Mouse (Mus musculus): ENCODE measurements at regions not wholly inside any gene's neighbourhood (a gene's known extent, or its start where the extent isn't known, plus 50 kb on each side); places are given as distances from the start of the nearest gene placed in this dataset.

DNA sequence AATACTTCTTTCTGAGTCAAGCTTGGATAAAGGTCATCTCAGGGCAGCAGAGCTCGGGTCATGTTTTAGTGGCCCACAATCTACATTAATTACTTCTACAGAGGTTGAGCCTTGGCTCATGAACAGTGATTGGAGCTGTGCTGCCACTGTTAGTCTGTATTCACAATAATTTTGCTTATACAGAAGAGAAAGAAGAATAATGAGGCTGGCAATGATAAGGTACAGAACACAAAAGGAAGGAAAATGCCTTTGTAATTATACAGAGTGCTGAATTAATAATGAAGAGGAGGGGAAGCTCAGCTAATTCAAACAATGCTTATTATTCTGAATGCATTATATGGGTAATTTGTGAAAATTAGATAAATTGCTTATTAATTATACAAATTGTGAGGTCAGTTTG, 573.9 kb upstream of the Cblb start:
- ATAC-seq (replicated peaks; ENCODE audit: low FRiP score), result no peak
- Histone ChIP-seq H3K4me2 (no peak overlapping the region), H3K4me1 (no peaks in the 10 kb centered on the region), H3K9ac (no peak overlapping the region), H3K27me3 (no peaks in the 10 kb centered on the region), H3K27ac (no peak overlapping the region), H3K36me3 (no peaks in the 10 kb centered on the region), H3K4me3 (replicated peaks) (no peak overlapping the region), H3K9me3 (replicated peaks) (no peaks in the 10 kb centered on the region)
- WGBS, result 32% methylated on average over 1 of the region's 1 CpGs

DNA sequence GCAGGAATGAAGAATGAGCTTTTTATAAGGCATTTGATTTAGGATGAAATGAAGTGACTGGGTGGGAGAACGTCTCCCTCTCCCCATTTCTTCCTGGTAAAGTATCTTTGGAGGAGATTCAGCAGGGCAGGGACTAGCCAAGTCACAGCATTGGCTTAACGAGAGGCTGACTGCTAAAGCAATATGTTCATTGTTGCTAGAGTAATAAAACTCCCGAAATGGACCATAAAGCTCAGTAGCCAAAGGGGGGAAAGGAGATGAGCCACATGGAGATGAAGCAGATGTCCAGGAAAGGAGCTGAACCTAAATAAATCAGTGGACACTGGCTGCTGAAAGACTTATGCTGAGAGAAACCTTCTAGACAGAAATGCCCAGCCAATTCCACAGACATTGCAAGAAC, 555.3 kb upstream of the Cblb start:
- 14% methylated on average over 3 of the region's 3 CpGs for WGBS
- H3K4me3 ChIP-seq (replicated peaks), result no peak overlapping the region

DNA sequence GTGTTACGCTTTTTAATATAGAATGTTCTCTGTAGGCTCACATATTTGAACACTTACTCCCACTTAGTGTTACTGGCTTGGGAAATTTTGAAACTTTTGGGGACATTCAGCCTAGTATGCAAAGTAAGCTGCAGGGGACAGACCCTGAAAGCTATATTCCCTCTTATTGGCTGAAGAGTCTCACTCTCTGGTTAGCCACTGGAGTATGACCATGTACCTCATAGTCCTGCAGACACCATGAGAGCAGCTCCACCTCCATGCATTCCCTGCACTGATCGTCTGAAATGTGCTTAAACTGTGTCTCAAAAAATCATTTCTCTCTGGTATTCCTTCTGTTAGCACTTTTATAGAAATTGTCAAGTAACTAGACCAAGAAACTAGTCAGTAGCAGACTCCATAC, 534.9 kb upstream of the Cblb start:
- Histone ChIP-seq H3K9me3 (replicated peaks) (no peaks in the 10 kb centered on the region), H3K27ac (no peak overlapping the region), H3K4me1 (no peaks in the 10 kb centered on the region), H3K4me3 (replicated peaks) (no peak overlapping the region), H3K36me3 (no peaks in the 10 kb centered on the region), H3K9ac (no peak overlapping the region), H3K27me3 (no peaks in the 10 kb centered on the region), H3K4me2 (no peak overlapping the region)
- no peak for ATAC-seq (replicated peaks; ENCODE audit: low FRiP score)
- 80% methylated on average over 2 of the region's 2 CpGs for WGBS

More for the DNA sequence above, 555.3 kb upstream of the Cblb start:
- Histone ChIP-seq H3K4me2 (no peak overlapping the region), H3K9me3 (replicated peaks) (no peaks in the 10 kb centered on the region), H3K27ac (no peak overlapping the region), H3K27me3 (no peaks in the 10 kb centered on the region), H3K9ac (no peak overlapping the region), H3K36me3 (no peaks in the 10 kb centered on the region), H3K4me1 (no peaks in the 10 kb centered on the region)
- peak; percentile 91 for ATAC-seq (replicated peaks; ENCODE audit: low FRiP score)

DNA sequence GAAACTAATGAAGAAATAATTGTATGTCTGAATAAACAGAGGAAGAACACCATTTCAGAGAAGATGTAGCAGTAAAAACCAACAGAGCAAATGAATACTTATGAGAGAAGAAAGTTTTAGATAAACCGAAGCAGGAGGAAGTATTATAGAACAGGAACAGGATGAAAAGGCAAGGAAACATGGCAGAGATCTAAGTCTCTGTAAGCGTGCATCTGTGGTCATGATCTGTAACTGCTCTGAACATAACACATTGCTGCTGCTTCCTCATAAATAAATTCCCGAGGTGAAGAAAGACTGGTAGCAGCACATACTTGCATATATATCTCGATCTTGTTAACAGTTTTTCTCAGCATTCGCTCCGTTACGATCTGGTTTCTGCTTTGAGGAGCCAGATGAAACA, 533.2 kb upstream of the Cblb start:
- Histone ChIP-seq H3K4me2 (no peak overlapping the region), H3K9me3 (replicated peaks) (no peaks in the 10 kb centered on the region), H3K27me3 (no peaks in the 10 kb centered on the region), H3K4me1 (no peaks in the 10 kb centered on the region), H3K4me3 (replicated peaks) (no peak overlapping the region), H3K36me3 (no peaks in the 10 kb centered on the region), H3K9ac (no peak overlapping the region), H3K27ac (no peak overlapping the region)
- 83% methylated on average over 7 of the region's 7 CpGs for WGBS
- ATAC-seq (replicated peaks; ENCODE audit: low FRiP score), result no peak

DNA sequence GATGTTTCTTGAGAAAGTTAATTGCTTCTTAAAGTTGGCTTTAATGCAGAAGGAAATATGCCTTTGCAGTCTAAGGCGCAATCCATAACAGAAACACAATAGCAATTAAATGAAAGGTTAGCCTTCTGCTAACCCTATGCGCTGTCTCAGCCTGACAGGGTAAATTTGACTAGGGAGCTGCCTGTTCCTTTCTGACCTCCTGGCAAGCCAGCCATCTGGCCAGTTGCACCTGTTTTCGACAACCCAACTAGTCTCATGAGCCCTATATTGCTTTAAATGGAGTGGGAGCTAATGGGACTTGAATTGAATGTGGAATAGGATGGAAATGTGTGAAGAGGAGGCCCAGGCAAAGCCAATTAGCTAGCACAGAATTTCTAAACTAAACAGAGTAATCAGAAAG, 513.9 kb upstream of the Cblb start:
- Histone ChIP-seq H3K4me1 (no peaks in the 10 kb centered on the region), H3K27me3 (no peaks in the 10 kb centered on the region), H3K36me3 (no peaks in the 10 kb centered on the region), H3K4me2 (no peak overlapping the region), H3K9ac (no peak overlapping the region), H3K4me3 (replicated peaks) (no peak overlapping the region), H3K27ac (no peak overlapping the region), H3K9me3 (replicated peaks) (no peaks in the 10 kb centered on the region)
- no peak for ATAC-seq (replicated peaks; ENCODE audit: low FRiP score)
- WGBS, result 63% methylated on average over 3 of the region's 3 CpGs

DNA sequence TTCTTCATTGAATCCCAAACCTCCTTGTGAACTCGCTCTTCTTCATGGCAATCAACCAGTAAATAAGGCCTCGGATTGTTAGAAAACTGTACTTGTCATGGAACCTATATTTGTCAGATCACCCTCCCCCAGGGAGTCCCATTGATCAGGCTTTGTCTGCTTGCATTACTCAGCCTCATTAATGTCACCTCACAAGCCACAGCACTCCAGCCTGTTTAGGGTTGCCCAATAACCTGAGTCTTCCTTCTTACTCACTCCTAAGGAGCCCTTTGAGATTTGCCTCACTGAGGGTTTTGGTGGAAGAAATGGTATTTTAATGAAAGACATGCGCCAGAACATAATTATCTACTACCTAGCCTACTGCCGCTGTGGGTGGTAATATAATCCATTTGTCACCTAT, 510.3 kb upstream of the Cblb start:
- 82% methylated on average over 4 of the region's 4 CpGs for WGBS
- H3K27me3 ChIP-seq, result no peaks in the 10 kb centered on the region
- H3K36me3 ChIP-seq, result no peaks in the 10 kb centered on the region
- no peak overlapping the region for H3K4me2 ChIP-seq
- H3K9me3 ChIP-seq (replicated peaks), result no peaks in the 10 kb centered on the region
- H3K4me3 ChIP-seq (replicated peaks), result no peak overlapping the region
- no peak overlapping the region for H3K9ac ChIP-seq
- no peaks in the 10 kb centered on the region for H3K4me1 ChIP-seq
- ATAC-seq (replicated peaks; ENCODE audit: low FRiP score), result no peak
- no peak overlapping the region for H3K27ac ChIP-seq

DNA sequence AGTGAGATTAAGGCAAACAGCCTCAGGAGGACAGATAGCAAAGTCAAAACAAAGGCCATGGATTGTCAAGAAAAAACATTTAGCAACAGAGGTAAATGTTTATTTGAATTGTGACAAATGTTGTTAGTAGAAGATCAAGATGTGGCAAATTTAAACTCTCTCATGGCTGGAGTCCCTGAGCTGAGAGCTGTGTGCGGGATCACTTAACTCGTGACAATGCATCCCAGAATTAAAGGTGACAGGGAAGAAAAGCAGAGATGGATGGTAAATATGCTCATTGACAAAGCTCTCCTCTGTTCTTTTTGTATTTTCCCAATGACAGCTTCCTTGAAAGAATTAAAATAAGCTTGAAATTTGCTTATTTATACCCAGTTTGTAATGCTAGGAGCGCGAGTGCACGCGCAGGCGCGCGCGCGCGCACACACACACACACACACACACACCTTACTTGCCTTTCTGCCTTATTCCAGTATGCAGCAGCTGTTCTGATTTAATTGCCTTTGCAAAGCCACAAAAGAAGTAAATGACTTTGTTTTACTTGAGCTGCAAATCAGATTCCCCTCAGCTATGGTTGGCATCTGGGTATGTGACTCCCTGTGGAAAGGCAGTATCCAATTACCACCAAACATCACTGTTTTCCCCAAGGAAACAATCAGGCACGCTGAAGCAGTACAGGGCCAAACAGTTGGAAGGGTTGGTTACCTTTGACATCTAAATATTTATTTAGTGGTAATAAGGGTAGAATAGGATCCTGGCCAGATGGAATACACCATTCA, 509.5 kb upstream of the Cblb start:
- Histone ChIP-seq H3K27me3 (no peaks in the 10 kb centered on the region), H3K4me2 (no peak overlapping the region), H3K36me3 (no peaks in the 10 kb centered on the region), H3K9ac (no peak overlapping the region), H3K4me1 (no peaks in the 10 kb centered on the region), H3K9me3 (replicated peaks) (no peaks in the 10 kb centered on the region), H3K4me3 (replicated peaks) (no peak overlapping the region), H3K27ac (no peak overlapping the region)
- 79% methylated on average over 13 of the region's 13 CpGs for WGBS
- peak; percentile 82 for ATAC-seq (replicated peaks; ENCODE audit: low FRiP score)

DNA sequence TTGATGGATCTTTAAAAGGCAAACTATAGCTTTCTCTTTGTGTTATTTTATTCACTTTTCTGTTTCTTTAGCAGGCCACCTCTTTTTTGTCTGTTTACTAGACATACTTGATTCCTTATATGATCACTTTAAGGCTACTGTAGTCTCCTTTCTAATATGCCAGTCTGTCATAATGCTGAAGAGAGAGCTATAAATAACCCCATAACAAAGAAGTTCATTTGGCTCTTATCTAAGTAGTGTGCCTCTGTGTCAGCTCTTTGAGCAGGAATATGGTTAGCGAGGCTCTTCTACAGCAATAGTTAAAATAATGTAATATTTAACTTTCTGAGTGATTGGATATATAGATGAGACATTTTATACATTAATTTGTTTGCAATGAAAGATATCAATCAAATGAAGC, 507.0 kb upstream of the Cblb start:
- 77% methylated on average over 1 of the region's 1 CpGs for WGBS
- ATAC-seq (replicated peaks; ENCODE audit: low FRiP score), result no peak

DNA sequence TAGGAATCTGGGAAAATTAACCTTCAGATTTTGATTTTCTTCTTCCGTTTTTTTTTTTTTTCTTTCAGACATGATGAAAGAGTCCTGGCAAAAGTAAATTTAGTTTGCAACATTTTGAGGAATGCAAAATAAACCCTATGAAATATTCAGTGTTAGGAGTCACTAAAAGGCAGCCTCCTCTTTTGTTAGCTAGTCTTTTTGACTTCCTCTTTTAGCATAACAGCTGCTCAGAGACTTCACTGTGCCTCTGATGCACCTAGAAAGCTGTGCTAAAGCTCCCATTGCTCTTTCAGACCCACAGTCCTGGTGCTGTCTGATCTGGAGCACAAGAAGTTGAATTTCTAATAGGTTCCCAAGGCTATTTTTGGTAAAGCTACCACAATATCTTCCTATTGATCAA, 498.5 kb upstream of the Cblb start:
- ATAC-seq (replicated peaks; ENCODE audit: low FRiP score), result no peak
- no peak overlapping the region for H3K9ac ChIP-seq

More for the DNA sequence above, 507.0 kb upstream of the Cblb start:
- Histone ChIP-seq H3K9ac (no peak overlapping the region), H3K4me3 (replicated peaks) (no peak overlapping the region), H3K36me3 (no peaks in the 10 kb centered on the region), H3K9me3 (replicated peaks) (no peaks in the 10 kb centered on the region), H3K4me2 (no peak overlapping the region), H3K27me3 (no peaks in the 10 kb centered on the region), H3K4me1 (no peaks in the 10 kb centered on the region), H3K27ac (no peak overlapping the region)

DNA sequence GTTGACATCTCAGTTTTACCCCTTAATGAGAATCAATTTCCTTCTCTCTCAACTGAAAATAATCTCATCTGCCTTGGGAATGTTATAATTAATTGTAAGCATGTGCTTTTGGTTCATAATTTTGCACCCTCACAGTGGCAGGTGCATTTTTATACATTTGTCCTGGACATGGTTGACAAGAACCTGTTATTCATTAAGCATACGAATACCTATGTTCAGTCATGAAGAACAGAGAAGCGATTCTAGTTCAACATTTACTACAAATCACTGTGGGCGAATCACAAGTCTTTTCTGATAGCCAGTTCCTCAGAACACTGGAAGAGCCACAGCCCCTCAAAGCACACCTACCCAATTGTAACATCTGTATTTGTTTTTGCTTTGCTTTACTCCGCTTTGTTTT, 487.3 kb upstream of the Cblb start:
- WGBS, result 54% methylated on average over 4 of the region's 4 CpGs
- no peak overlapping the region for H3K4me2 ChIP-seq
- peak; percentile 82 for ATAC-seq (replicated peaks; ENCODE audit: low FRiP score)
- no peaks in the 10 kb centered on the region for H3K9me3 ChIP-seq (replicated peaks)
- H3K4me3 ChIP-seq (replicated peaks), result no peak overlapping the region
- no peak overlapping the region for H3K9ac ChIP-seq
- H3K27me3 ChIP-seq, result no peaks in the 10 kb centered on the region
- no peaks in the 10 kb centered on the region for H3K36me3 ChIP-seq
- no peaks in the 10 kb centered on the region for H3K4me1 ChIP-seq
- H3K27ac ChIP-seq, result peak overlapping the region; percentile 32; the same call in 1 of the 2 replicates

More for the DNA sequence above, 498.5 kb upstream of the Cblb start:
- Histone ChIP-seq H3K4me2 (no peak overlapping the region), H3K4me3 (replicated peaks) (no peak overlapping the region), H3K4me1 (no peaks in the 10 kb centered on the region), H3K36me3 (no peaks in the 10 kb centered on the region), H3K9me3 (replicated peaks) (no peaks in the 10 kb centered on the region), H3K27me3 (no peaks in the 10 kb centered on the region), H3K27ac (no peak overlapping the region)
- 88% methylated on average over 1 of the region's 1 CpGs for WGBS

DNA sequence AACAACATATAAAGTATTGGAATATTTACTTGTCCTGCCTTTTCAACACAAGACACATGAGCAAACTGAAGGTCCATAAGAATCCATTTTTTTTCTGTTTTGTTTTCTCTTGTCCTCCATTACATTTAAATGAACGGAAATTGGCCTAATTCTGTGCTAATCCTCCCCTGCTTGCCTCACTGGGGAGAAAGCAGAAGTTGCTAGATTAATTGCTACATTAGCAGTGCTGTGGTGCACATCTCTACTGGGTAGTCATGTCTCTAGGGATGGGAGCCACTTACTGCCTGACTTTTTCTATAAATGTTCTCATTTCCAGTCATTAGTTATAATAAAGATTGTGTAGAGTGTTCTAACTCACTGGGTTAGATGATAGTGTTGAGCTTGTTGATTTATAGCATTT, 484.0 kb upstream of the Cblb start:
- no peak for ATAC-seq (replicated peaks; ENCODE audit: low FRiP score)
- Histone ChIP-seq H3K4me3 (replicated peaks) (no peak overlapping the region), H3K27ac (no peak overlapping the region), H3K27me3 (no peaks in the 10 kb centered on the region), H3K9me3 (replicated peaks) (no peaks in the 10 kb centered on the region), H3K4me1 (no peaks in the 10 kb centered on the region), H3K4me2 (no peak overlapping the region), H3K9ac (no peak overlapping the region), H3K36me3 (no peaks in the 10 kb centered on the region)
- WGBS, result 80% methylated on average over 1 of the region's 1 CpGs

DNA sequence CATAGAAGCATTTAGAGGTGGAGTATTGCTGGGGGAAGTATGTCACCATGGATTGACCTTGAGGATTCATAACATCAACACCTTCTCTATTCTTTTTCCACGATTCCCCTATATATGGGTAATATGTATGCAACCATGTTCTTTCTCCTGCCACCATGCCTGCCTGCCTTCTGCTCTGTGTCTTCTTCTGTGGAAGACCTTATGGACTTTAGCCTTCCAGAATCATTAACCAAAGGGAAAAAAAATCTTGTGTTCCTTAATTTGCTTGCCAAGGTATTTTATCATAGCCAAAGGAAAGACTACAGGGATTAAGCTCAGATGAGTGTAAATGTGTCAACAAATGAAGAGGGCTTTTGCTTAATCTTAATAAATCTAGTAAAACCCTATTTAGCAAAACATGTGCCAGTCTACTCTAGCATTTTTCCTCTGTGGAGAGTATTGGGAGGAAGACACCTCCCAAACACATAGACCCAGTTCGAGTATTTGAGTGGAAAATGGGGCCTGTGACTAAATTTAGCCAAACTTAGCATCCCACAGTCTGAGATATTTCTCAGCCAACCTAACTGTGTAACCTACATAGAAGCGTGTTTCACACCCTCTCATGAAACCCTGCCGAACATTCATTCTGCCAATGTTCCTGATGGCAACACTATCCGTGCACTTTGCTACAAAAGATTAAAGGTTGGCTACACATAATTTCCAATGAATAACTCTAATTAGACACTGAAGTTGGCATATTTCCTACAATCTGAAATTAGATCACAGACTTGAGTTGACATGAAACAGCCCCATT, 468.0 kb upstream of the Cblb start:
- Histone ChIP-seq H3K36me3 (no peaks in the 10 kb centered on the region), H3K9me3 (replicated peaks) (no peaks in the 10 kb centered on the region), H3K27ac (no peak overlapping the region), H3K9ac (no peak overlapping the region), H3K4me1 (no peaks in the 10 kb centered on the region), H3K4me3 (replicated peaks) (no peak overlapping the region), H3K27me3 (no peaks in the 10 kb centered on the region), H3K4me2 (no peak overlapping the region)
- 92% methylated on average over 5 of the region's 5 CpGs for WGBS
- ATAC-seq (replicated peaks; ENCODE audit: low FRiP score), result no peak

All from kidney, embryonic 15.5 days (tissue).